Mouse (Mus musculus) E14TG2a.4 (cell line): ENCODE measurements around the gene Pdia3.

Experiments used
- H3K27me3 ChIP-seq: 2 replicates; pipeline ENCODE4 v1.6.1; 2014; ENCODE audit warnings: low read length, control low read depth; ENCODE audit not compliant: insufficient read depth
- H3K36me3 ChIP-seq: 2 replicates; pipeline ENCODE4 v1.6.1; 2014; ENCODE audit warnings: low read length, control low read depth; ENCODE audit not compliant: insufficient read depth
- H3K4me1 ChIP-seq: replicated peaks from 2 replicates; pipeline ENCODE4 v1.6.1; 2014; ENCODE audit warnings: low read depth, low read length, control low read depth
- H3K4me3 ChIP-seq: replicated peaks from 2 replicates; pipeline ENCODE4 v1.5.1; 2014; ENCODE audit warnings: mild to moderate bottlenecking, low read length
- H3K9me3 ChIP-seq: 2 replicates; pipeline ENCODE4 v1.6.1; 2014; ENCODE audit warnings: low read length, control low read depth
- CTCF ChIP-seq: conservative IDR thresholded peaks from 2 replicates; pipeline ENCODE4 v1.5.1; 2014; ENCODE audit warnings: low read length
- NANOG ChIP-seq: IDR thresholded peaks from 2 replicates; pipeline ENCODE4 v1.6.1; 2014; ENCODE audit warnings: borderline replicate concordance, low read length, mixed read lengths
- POU5F1 ChIP-seq: IDR thresholded peaks from 2 replicates; pipeline ENCODE4 v1.6.1; 2014; ENCODE audit warnings: low read length, borderline replicate concordance

Gene Pdia3

DNA sequence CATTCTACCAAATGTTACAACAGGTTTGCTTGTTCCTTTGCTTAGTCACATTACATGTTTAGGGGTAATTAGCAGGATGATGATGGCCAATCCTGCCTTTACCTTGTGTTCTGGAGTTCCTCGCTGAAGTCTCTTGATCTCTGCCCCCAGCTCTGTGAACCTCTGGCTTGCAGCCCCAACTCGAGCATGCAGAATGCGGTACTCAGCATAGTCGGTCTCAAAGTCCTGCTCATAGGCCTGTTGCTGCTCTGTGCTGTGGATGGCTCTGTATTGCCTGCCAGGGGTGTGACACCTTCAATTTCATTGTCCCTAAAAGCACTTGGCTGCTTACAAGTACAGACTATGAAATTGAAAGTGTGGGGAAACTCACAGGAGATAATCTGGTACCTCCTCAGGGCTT lies 26.2 kb downstream of the Pdia3 start:
- peaks cover 33% of the 10 kb centered on the region for H3K4me1 ChIP-seq
- no peak overlapping the region for H3K4me3 ChIP-seq
- peaks cover 4% of the 10 kb centered on the region; the same call in 1 of the 2 replicates for H3K27me3 ChIP-seq
- TF ChIP-seq POU5F1, result no peak
- no peak for TF ChIP-seq NANOG
- no peak for TF ChIP-seq CTCF
- H3K9me3 ChIP-seq, result no peaks in the 10 kb centered on the region
- H3K36me3 ChIP-seq, result peaks cover 61% of the 10 kb centered on the region

DNA sequence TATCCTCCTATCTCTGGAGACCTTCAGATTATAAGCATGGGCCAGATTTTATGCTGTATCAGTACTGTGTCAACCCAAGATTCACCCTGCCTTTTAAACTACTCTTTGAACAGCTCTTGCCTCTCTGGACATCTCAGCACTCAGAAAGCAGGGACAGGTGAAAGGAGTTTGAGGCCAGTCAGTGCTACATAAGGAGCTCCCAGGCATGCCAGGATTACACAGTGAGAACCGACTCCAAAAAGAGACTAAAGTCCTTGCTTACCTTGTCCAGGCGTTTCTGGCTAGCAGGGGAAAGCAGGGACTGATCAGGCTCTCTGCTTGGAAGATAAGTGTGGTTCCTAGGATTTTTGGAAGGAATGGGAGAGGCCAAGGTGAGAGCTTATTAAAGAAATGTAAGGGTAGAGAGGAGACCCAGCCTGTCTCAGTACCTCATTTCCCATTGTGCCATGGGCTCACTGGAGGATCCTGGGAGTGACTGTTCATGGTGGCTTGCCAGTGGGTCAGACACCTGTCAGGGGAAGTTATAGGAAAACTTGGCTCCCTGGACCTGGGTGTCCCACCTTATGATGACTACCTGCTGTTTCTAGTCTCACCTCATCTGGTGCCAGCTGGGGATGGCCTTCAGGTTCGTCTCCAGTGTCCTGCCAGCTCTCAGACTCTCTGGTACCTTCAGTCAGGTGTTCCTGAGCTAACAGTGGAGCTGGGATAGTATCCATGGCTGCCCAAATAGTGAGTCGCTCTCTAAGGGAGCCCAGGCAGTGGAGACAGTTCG lies 27.4 kb downstream of the Pdia3 start:
- Histone ChIP-seq H3K4me1 (peaks cover 42% of the 10 kb centered on the region), H3K36me3 (peaks cover 48% of the 10 kb centered on the region), H3K9me3 (no peaks in the 10 kb centered on the region), H3K4me3 (no peak overlapping the region), H3K27me3 (peaks cover 4% of the 10 kb centered on the region; the same call in 1 of the 2 replicates)
- TF ChIP-seq NANOG (no peak), POU5F1 (no peak), CTCF (no peak)

DNA sequence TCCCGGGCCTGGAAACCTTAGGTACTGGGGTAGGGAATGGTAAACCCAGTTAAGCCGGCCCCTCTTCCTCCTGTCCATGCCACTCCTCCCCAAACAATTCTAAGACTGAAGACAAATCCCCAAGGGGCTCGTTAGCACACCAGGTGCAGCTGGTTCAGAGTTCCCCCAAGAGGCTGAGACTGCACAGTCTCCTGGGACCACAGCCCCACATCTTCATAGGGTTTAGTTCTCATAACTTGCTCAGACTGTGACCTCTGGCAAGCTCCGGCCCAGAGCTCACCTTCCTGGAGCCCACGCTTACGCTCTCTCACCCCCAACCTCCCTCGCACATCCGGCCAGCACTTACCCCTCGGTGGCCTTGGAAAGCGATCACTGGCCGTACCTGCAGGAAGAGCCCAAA lies 28.2 kb downstream of the Pdia3 start:
- peak overlapping the region; percentile 83 for H3K4me3 ChIP-seq
- H3K9me3 ChIP-seq, result no peaks in the 10 kb centered on the region
- TF ChIP-seq POU5F1, result no peak
- TF ChIP-seq NANOG, result no peak
- TF ChIP-seq CTCF, result no peak
- peaks cover 43% of the 10 kb centered on the region for H3K36me3 ChIP-seq
- H3K27me3 ChIP-seq, result peaks cover 4% of the 10 kb centered on the region; the same call in 1 of the 2 replicates
- H3K4me1 ChIP-seq, result peaks cover 49% of the 10 kb centered on the region

DNA sequence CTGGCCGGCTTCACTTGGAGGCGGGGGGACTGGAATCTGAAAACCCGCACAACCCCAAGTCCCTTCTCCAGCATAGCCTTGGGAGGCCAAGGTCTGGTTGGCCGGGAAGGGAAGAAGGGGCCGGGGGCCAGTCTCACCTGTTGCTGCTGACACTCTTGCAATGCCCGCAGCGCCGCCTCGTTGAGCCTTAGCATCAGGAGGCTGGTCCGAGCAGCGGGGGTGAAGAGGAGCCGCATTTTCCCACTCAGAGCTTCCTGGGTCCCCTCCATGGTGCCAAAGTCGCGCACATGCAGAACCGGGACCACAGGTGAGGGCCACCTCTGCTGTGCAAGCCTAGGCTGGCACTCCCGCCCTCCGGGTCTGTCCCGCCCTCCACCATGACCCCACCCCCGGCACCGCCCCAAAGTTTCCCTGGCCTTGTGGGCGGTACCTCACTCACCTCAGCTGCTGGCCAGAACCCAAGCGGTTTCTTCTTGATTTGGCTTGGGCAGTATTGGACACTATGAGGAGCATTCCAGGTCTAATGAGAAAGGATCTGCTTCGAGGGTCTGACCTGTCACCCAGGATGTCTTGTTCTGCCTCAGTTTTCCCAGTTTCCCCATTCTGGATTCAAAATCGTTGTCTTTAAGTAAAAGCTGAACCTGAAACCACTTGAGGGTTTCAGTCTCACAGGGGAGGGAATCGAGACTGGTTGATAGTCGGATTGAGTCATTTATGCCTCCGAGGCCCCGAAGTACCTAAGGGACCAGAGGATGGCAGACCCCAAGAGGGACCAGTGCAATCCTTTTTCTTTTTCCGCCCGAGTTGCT lies 28.9 kb downstream of the Pdia3 start:
- Histone ChIP-seq H3K4me1 (peaks cover 49% of the 10 kb centered on the region), H3K27me3 (peaks cover 4% of the 10 kb centered on the region; the same call in 1 of the 2 replicates), H3K36me3 (peaks cover 37% of the 10 kb centered on the region), H3K4me3 (peak overlapping the region; percentile 83), H3K9me3 (no peaks in the 10 kb centered on the region)
- TF ChIP-seq NANOG, result no peak
- no peak for TF ChIP-seq CTCF
- no peak for TF ChIP-seq POU5F1

DNA sequence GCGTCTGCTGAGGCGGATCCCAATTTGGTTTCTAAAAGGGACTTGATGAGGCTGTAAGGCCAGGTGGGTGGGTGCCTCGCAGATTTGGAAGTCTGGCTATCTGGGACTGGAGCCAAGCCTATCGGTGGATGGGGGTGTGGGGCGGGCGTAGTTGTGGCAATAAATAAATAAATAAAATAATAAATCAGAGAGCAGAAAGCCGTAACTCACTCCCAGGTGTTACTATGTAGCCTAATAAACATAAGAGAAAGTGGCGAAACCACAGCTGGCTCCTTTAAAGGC lies 29.4 kb downstream of the Pdia3 start:
- H3K4me1 ChIP-seq, result peaks cover 55% of the 10 kb centered on the region
- TF ChIP-seq POU5F1 (no peak), CTCF (no peak), NANOG (no peak)
- peaks cover 32% of the 10 kb centered on the region for H3K36me3 ChIP-seq
- no peaks in the 10 kb centered on the region for H3K9me3 ChIP-seq
- H3K27me3 ChIP-seq, result peaks cover 4% of the 10 kb centered on the region; the same call in 1 of the 2 replicates
- H3K4me3 ChIP-seq, result peak overlapping the region; percentile 83

DNA sequence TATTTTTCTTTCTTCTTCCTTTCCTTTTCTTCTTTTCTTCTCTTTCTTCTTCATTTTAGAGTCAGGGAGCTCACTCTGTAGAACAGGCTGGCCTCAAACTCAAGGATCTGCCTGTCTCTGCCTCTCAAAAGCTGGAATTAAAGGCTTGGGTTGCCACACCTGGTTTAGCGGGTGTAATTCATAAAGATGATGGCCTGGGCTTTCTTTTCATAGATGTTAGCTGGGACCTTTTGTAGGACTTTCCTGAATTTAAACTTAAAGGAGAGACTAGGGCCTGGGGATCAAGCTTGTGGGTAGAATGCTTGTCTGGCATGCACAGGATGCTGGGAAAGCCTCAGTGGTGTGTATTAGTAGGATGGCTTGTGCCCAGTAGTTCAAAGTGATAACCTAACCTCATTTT lies 30.6 kb downstream of the Pdia3 start, which contains the start of gene Ell3:
Ell3 (minus strand) TSS at position 101 of the 400 bp plus-strand sequence.
- TF ChIP-seq POU5F1 (no peak), NANOG (no peak), CTCF (no peak)
- Histone ChIP-seq H3K36me3 (peaks cover 20% of the 10 kb centered on the region), H3K27me3 (peaks cover 4% of the 10 kb centered on the region; the same call in 1 of the 2 replicates), H3K9me3 (no peaks in the 10 kb centered on the region), H3K4me1 (peaks cover 62% of the 10 kb centered on the region), H3K4me3 (peak within 1 kb of the TSS; percentile 83)

DNA sequence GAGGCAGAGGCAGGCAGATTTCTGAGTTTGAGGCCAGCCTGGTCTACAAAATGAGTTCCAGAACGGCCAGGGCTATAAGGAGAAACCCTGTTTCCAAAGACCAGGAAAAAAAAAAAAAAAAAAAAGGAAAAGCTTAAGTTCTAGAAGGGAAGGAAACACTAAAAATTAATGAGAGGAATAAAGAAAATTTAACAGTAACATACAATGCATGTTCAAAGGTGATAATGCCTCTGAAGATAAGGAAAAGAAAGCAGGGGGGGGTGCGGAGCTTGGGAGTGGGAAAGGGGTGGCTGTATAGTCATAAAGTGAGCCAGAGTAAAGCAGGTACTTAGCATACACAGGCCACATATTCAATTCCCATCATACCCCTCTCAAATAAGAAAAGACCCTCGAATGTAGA lies 31.5 kb downstream of the Pdia3 start:
- Histone ChIP-seq H3K27me3 (peaks cover 4% of the 10 kb centered on the region; the same call in 1 of the 2 replicates), H3K9me3 (no peaks in the 10 kb centered on the region), H3K4me1 (peaks cover 62% of the 10 kb centered on the region), H3K4me3 (no peak overlapping the region), H3K36me3 (peaks cover 11% of the 10 kb centered on the region)
- TF ChIP-seq NANOG, result no peak
- TF ChIP-seq CTCF, result no peak
- no peak for TF ChIP-seq POU5F1

DNA sequence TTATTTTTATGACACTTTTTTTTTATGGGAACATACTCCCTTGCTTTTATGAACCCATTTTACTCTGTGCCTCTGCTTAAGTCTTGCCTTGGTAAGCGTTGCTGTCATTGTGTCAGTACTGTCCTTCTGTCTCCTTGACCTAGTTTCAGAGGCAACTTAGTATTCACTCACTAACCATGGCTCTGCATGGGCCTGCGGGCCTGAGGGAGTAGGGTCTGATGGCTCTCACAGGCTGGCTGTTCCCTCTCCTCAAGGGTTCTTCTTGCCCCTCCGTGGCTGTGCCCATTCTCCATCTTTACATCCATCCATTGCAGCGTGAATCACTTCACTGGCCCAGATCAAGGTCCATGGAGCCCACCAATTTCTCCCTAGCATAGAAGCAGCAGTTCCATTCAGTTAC lies 32.9 kb downstream of the Pdia3 start:
- TF ChIP-seq NANOG (no peak), POU5F1 (no peak), CTCF (no peak)
- Histone ChIP-seq H3K4me3 (no peak overlapping the region), H3K36me3 (peaks cover 13% of the 10 kb centered on the region), H3K4me1 (peaks cover 70% of the 10 kb centered on the region), H3K27me3 (no peaks in the 10 kb centered on the region), H3K9me3 (no peaks in the 10 kb centered on the region)
